Mouse (Mus musculus): ENCODE data around the gene Gucy2c.
A peak's percentile ranks its signal among the peaks of the same experiment; 100 is the strongest.

Gucy2c gene

DNA sequence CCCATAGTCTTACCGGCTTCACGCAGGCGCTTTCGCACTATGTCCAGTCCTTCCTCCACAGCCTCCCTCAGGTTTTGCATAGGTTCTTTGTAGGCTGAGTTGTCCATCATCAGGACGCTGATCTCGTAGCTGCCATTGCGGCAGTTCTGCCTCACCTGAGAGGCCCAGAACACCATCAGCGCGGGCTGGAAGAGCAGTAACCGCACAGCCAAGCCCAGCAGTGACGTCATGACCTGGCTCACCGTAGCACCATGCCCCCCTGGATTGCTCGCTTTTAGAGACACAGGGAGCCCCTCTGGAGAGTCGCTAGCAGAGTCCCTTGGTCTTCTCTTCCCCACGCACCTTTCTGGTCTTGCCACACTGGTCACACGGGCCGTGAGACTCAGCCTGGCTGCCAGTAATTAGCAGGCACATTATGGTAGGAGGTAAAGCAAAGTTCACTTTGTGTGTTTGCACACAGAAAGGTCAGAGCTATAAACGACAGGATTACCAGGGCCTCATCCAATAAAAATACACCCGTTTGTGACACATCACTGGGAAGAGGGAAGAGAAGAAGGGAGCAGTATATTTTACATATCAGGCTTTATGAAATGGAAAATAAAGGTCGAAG lies at the start of gene Gucy2c:
Gucy2c (minus strand) TSS at position 389 of the 610 bp plus-strand sequence.
- DNase-seq (ENCODE audit: low read depth, low spot score), result no peak

DNA sequence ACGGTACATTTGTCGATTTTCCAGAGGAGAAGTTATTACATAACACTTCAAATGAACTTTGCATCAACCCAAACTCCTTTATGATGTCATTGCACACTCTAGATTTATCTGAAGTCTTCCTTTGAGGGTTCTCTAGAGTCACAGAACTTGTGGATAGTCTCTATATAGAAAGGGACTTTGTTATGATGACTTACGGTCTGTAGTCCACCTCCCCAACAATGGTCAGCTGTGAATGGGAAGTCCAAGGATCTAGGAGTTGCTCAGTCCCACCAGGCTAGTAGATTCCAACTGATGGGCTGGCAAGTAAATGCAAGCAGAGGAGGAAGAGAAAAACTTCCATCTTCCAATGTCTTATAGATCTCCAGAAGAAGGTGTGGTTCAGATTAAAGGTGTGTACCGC lies 47.1 kb upstream of the Gucy2c start:
- no peak for DNase-seq (ENCODE audit: low read depth, low spot score)

DNA sequence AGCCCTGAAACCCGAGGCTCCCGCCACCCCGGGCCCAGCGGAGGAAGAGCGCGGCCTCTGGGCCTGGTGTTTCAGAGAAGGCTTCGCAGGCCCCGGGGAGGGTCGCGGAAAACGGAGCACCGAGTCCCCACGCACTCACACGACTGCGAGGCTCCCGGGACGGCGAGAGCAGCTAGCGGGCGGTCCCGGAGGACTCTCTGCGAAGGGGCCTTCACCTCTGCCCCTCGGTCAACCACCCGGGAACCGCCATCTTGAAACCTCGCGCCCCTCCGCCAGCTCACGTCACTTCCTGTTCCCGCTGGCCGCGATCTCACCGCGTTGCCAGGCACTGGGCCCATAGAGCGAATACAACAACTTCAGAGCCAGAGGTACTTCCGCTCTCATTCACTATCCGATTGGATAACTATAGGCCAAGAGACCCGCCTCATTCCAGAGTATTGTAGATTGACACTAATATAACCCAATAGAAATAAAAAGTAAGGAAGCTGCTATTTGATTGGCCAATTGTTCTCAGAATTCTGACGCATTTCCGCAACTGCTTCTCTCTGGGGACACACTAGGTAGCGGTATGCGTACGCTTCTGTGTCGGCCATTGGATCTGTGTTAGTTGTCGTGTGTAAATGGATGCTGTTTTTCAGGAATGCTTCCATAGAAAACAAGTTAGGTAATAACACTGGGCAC lies 46.5 kb upstream of the Gucy2c start, which contains the start of gene Wbp11:
Wbp11 (minus strand) TSS at position 353 of the 681 bp plus-strand sequence.
- peak; percentile 99 for DNase-seq (ENCODE audit: low read depth, low spot score)

DNA sequence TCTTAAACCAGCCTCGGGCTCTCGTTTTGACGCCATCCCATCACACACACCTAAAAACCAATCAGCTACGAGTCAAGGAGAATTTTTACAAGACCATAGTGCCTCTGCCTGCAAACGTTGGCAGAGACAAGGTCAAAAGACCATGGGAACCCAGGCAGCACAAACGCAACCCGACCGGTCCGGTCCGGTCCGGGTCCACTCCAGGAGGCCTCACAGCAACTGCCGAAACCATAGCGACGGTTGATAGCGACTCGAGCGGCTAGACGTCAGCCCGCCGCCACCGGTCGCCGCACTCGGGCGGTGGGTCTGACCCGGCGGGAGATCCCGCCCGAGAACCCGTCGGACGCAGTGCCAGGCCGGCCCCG lies 45.9 kb upstream of the Gucy2c start, which contains the start of gene BC049715:
BC049715 (plus strand) TSS at position 111 of the 365 bp plus-strand sequence.
- DNase-seq (ENCODE audit: low read depth, low spot score), result peak; percentile 12

- DNase-seq (ENCODE audit: low read depth, low spot score), result no peak
Measured at GRCm38 (mm10) chr6:136827116-136827515, 45.6 kb upstream of the Gucy2c start.

DNA sequence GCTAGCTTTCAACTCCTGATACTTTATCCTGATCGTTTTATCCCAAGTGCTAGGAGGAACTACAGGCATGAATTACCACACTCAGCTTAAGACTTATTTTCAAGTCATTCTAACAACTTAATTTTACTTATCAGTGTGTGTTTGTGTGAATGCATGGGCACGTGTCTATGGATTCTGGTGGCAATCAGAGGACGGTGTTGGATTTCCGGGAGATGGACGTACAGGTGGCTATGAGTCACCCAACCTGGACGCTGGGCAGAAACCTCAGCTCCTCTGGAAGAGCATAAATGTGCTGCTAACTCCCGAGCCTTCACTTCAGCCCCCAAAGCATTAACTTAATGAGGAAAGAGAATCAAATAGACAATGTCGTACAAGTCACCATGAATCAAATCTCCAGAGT lies 43.4 kb upstream of the Gucy2c start:
- no peak for DNase-seq (ENCODE audit: low read depth, low spot score)

- no peak for DNase-seq (ENCODE audit: low read depth, low spot score)
Measured at GRCm38 (mm10) chr6:136821086-136821485, 39.5 kb upstream of the Gucy2c start.

- no peak for DNase-seq (ENCODE audit: low read depth, low spot score)
Measured at GRCm38 (mm10) chr6:136820381-136820780, 38.8 kb upstream of the Gucy2c start.

- peak; percentile 96 for DNase-seq (ENCODE audit: low read depth, low spot score)
Measured at GRCm38 (mm10) chr6:136817549-136817948, 36.0 kb upstream of the Gucy2c start.

DNA sequence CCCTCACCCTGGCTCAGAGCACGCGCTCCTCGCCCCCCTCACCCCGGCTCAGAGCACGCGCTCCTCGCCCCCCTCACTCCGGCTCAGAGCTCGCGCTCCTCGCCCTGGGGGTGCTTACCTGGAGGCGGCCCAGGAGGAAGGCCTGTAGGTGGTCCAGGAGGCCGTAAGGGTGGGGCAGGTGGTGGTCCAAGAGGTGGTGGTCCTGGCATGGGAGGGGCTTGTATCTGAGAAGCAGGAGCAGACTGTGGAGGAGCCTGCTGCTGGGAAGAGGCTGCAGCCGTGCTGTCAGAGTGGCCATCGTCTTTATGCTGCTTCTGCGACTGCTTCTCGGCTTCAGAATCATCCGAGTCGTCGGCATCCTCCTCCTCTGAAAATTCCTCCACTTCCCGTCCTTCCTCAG lies 35.3 kb upstream of the Gucy2c start:
- no peak for DNase-seq (ENCODE audit: low read depth, low spot score)

- no peak for DNase-seq (ENCODE audit: low read depth, low spot score)
Measured at GRCm38 (mm10) chr6:136815381-136815780, 33.8 kb upstream of the Gucy2c start.

GRCm38 (mm10) chr6:136813117-136813516 lies 31.6 kb upstream of the Gucy2c start:
- peak; percentile 79 for DNase-seq (ENCODE audit: low read depth, low spot score)

DNA sequence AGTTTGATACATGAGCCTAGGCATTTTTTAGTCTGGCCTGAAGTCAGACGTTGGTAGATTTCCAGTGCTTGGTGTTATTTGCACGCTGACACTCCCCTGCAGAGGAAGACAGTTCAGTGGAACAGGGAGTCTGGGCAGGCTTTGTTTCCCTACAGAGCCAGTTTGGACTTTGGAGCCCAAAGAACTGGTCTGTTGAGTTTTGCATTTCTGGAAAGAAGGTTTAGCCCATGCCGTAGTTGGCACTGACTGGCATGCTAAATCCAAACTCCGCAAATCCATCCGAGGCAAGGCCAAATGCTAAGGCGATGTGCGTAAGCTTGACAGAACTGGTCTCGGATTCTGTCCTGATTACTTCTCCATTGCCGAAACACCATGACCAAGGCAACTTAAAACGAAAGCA lies 29.6 kb upstream of the Gucy2c start:
- no peak for DNase-seq (ENCODE audit: low read depth, low spot score)

- DNase-seq (ENCODE audit: low read depth, low spot score), result no peak
Measured at GRCm38 (mm10) chr6:136809673-136810072, 28.1 kb upstream of the Gucy2c start.

GRCm38 (mm10) chr6:136809077-136809476 lies 27.5 kb upstream of the Gucy2c start:
- peak; percentile 70 for DNase-seq (ENCODE audit: low read depth, low spot score)

- peak; percentile 62 for DNase-seq (ENCODE audit: low read depth, low spot score)
Measured at GRCm38 (mm10) chr6:136808631-136809046, 27.1 kb upstream of the Gucy2c start.

DNA sequence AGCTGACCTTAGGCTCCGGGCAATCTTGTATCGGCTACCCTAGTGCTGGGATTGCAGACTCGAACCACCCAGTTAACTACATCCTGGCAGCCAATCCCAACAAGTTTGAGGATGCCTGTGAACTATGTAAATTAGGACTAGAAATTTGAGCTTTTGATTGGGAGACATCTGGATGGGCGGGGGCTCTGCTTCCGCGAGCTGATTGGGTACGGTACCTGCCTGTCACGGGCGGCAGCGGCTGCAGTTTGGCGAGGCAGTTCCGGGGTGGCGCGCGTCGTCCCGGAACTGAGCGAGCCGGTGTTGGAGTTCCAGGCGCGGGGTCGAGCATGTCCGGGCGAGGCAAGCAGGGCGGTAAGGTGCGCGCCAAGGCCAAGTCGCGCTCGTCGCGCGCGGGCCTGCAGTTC lies 26.5 kb upstream of the Gucy2c start, which contains the start of gene H2afj:
H2afj (plus strand) TSS at position 231 of the 404 bp plus-strand sequence.
- peak; percentile 99 for DNase-seq (ENCODE audit: low read depth, low spot score)

- DNase-seq (ENCODE audit: low read depth, low spot score), result no peak
Measured at GRCm38 (mm10) chr6:136807395-136808013, 25.9 kb upstream of the Gucy2c start.

GRCm38 (mm10) chr6:136806819-136807218 lies 25.3 kb upstream of the Gucy2c start:
- DNase-seq (ENCODE audit: low read depth, low spot score), result no peak

DNA sequence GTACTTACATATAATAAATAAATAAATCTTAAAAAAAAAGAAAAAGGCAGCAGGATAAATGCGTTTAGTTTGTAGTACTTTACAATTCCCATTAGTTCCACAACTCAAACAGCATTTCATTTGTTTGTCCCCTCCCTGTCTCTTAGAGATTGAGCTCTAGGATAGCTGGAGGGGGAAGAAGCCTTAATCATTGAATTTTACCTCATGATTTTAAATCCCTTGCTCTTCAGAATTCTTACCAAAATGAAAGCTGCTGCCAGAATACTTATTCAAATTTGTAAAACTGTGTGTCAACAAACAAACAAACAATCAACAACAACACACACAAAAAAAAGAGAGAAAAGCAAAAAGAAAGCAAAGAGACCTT lies 23.8 kb upstream of the Gucy2c start:
- DNase-seq (ENCODE audit: low read depth, low spot score), result no peak

DNA sequence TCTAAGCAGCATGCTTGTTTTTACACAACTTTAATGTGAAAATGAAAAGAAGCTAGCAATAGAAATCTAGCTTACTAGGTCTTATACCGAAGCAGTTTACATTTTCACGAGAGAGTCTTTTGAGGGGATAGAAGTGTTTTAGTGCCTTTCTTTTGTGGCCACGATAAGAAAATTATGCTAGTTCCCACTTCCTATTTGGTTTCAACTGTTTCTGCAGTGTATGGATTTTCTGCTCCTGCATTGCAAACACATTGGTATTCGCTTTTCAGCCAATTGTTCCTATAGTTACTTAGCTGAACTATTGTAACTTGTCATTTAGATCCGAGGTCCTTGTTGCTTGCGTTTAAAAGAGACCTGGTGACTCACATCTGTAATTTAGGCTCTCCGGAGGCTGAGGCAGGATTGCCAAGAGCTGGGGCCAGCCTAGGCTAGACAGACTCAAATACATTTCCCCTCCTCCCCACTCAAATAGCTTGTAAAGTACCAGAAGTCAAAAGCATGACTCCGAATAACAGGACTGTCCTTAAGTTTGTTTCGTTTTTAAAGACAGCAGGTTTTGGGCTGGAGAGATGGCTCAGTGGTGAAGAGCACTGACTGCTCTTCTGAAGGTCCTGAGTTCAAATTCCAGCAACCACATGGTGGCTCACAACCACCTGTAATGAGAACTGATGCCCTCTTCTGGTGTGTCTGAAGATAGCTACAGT lies 23.3 kb upstream of the Gucy2c start:
- DNase-seq (ENCODE audit: low read depth, low spot score), result no peak

Measured in brain, adult 2 months (tissue).